In genomic region chr11:112817829-112818650, GRCm38 (mm10) we compare ENCODE assay signal across 11 mouse cellular contexts. TPM values are rescaled to one million over a fixed set of nuclear protein-coding genes. Genes with fewer than 3 reads are reported as not detected.
A peak's percentile ranks its signal among the peaks of the same experiment; 100 is the strongest.
DNase-seq lines count a peak whose midpoint lies in the region; ATAC-seq lines count a peak whose summit lies in the region.
"Had no signal": no experiment of that assay in that cellular context is flagged by ENCODE, and none has a peak within 500 bp of the region (broad histone marks: within the 10 kb centered on the region; RNA-seq: fewer than 3 reads in every experiment).

No protein-coding gene starts in this region.

- peaks cover 13% of the 10 kb centered on the region for H3K4me1 ChIP-seq in forebrain, embryonic 14.5 days (ENCODE audit: control insufficient read depth, insufficient read depth, low read length)
- peaks cover 4% of the 10 kb centered on the region; the same call in 1 of the 2 replicates for H3K4me1 ChIP-seq in midbrain, embryonic 11.5 days (ENCODE audit: control insufficient read depth, insufficient read depth, low read length)

- WGBS in forebrain, embryonic 14.5 days = 31% methylated on average over 14 of the region's 14 CpGs
- WGBS in midbrain, embryonic 11.5 days = 59% methylated on average over 14 of the region's 14 CpGs

- H3K9me3 ChIP-seq in forebrain, embryonic 14.5 days (replicated peaks; ENCODE audit: control insufficient read depth, low read length) = no peaks in the 10 kb centered on the region
- H3K9me3 ChIP-seq in midbrain, embryonic 11.5 days (ENCODE audit: control insufficient read depth, low read length) = no peaks in the 10 kb centered on the region
- H3K9me3 ChIP-seq: heart, embryonic 15.5 days had no signal

- H3K36me3 ChIP-seq in forebrain, embryonic 14.5 days (ENCODE audit: control insufficient read depth, insufficient read depth, low read length) = no peaks in the 10 kb centered on the region
- no peaks in the 10 kb centered on the region for H3K36me3 ChIP-seq in midbrain, embryonic 11.5 days (ENCODE audit: control insufficient read depth, insufficient read depth, low read length)
- H3K36me3 ChIP-seq: G1E; heart, embryonic 15.5 days had no signal

- peak; percentile 88 for ATAC-seq in forebrain, embryonic 14.5 days
- ATAC-seq in midbrain, embryonic 11.5 days (ENCODE audit: low FRiP score) = 0 out of 2 replicates have a peak, but pooled peaks have one; percentile 19

- no peaks in the 10 kb centered on the region for H3K27me3 ChIP-seq in forebrain, embryonic 14.5 days (replicated peaks; ENCODE audit: control insufficient read depth, insufficient read depth, low read length)
- H3K27me3 ChIP-seq in midbrain, embryonic 11.5 days (ENCODE audit: control insufficient read depth, insufficient read depth, low read length) = no peaks in the 10 kb centered on the region

- H3K27ac ChIP-seq in forebrain, embryonic 14.5 days (ENCODE audit: low read depth, low read length) = peak overlapping the region; percentile 30; the same call in 1 of the 2 replicates
- H3K27ac ChIP-seq in midbrain, embryonic 11.5 days (ENCODE audit: low read depth, low read length) = no peak overlapping the region
- H3K27ac ChIP-seq: heart, embryonic 15.5 days had no signal

- DNase-seq in right cerebral cortex, postnatal 10 days (ENCODE audit: low spot score in 2 of 2) = peak; percentile 30 to 44
- no peak for DNase-seq in right cerebral cortex, postnatal 14 days
- DNase-seq in forebrain, embryonic 14.5 days (ENCODE audit: low spot score) = peak; percentile 88
- no peak for DNase-seq in midbrain, embryonic 11.5 days (ENCODE audit: low spot score, missing footprints)
- DNase-seq in urinary bladder, postnatal 36 days (ENCODE audit: low spot score in 2 of 2) = no peak
- DNase-seq in right cerebral cortex, postnatal 4 days = no peak
- DNase-seq in testis, postnatal 14 days (ENCODE audit: low spot score) = no peak
- DNase-seq: adrenal gland, postnatal 25 days had no signal

- H3K4me3 ChIP-seq in forebrain, embryonic 14.5 days (ENCODE audit: low read depth, low read length) = no peak overlapping the region
- H3K4me3 ChIP-seq in midbrain, embryonic 11.5 days (ENCODE audit: low read depth, low read length) = no peak overlapping the region
- H3K4me3 ChIP-seq: heart, embryonic 15.5 days had no signal

- no peak overlapping the region for H3K4me2 ChIP-seq in forebrain, embryonic 14.5 days (ENCODE audit: low read length)
- H3K4me2 ChIP-seq in midbrain, embryonic 11.5 days = no peak overlapping the region
- H3K4me2 ChIP-seq: heart, embryonic 15.5 days; liver, embryonic 11.5 days had no signal

- no peak overlapping the region for H3K9ac ChIP-seq in forebrain, embryonic 14.5 days (ENCODE audit: low read length)
- no peak overlapping the region for H3K9ac ChIP-seq in midbrain, embryonic 11.5 days (ENCODE audit: low read length)
- H3K9ac ChIP-seq: heart, embryonic 15.5 days had no signal

RNA-seq across cellular contexts. Expression of gene Sox9, which starts 36.0 kb away (rescaled TPM):
- 43.6 and 49.4 TPM in 2 replicates for polyA plus RNA-seq in forebrain, embryonic 14.5 days (2014; fragmentation: Nextera tagmentation; extraction: Ambion mirVana)
- 106 and 107 TPM in 2 replicates for polyA plus RNA-seq in midbrain, embryonic 11.5 days (2014; fragmentation: Nextera tagmentation; extraction: Ambion mirVana)
- polyA plus RNA-seq: G1E had no signal

Comparison
In these comparisons a context has a peak if more than half of its experiments do, and no peak if none do; other contexts are left out.
1. DNase-seq: peak in right cerebral cortex, postnatal 10 days (2 of 2) and forebrain, embryonic 14.5 days (single experiment); none in right cerebral cortex, postnatal 14 days (single experiment), midbrain, embryonic 11.5 days (single experiment), urinary bladder, postnatal 36 days (0 of 2), right cerebral cortex, postnatal 4 days (single experiment) and testis, postnatal 14 days (single experiment).